Mouse (Mus musculus) cerebellum, adult 2 months (tissue): ENCODE measurements at regions not wholly inside any gene's neighbourhood (a gene's known extent, or its start where the extent isn't known, plus 50 kb on each side); places are given as distances from the start of the nearest gene placed in this dataset.

Source experiments
- CTCF ChIP-seq: fragments of 200-500 bp; IDR thresholded peaks from 2 replicates; pipeline ENCODE4 v1.5.1; 2011; ENCODE audit warnings: low read depth, mild to moderate bottlenecking, control low read depth, low read length, moderate library complexity, borderline replicate concordance; ENCODE audit not compliant: insufficient read depth
- POLR2A ChIP-seq: fragments of 200-500 bp; IDR thresholded peaks from 2 replicates; pipeline ENCODE4 v1.6.1; 2011; ENCODE audit warnings: low read length, control low read depth, borderline replicate concordance; ENCODE audit not compliant: insufficient read depth

DNA sequence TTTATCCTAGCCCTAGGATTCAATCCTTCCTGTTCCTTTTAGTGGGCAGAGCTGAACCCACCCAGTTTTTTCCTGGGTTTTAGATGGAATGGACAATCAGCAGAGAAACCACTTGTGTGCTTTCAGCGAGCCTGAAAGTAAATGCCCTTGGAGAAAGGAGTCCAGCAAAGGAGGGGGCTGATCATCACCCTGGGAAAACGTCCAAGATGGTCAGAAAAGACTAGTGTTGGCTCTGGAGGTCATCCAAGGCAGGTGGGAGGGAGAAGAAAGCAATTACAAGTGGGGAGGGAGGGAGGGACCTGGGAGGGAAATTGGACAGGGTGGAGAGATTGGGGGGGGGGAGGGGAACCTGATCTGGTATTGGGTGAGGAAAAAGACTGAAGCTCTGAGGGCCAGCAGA lies 55.6 kb upstream of the Zfp366 start:
- TF ChIP-seq CTCF = no peak
- no peak for TF ChIP-seq POLR2A
